Mouse (Mus musculus) stomach, postnatal 0 days (tissue): ENCODE measurements at regions not wholly inside any gene's neighbourhood (a gene's known extent, or its start where the extent isn't known, plus 50 kb on each side); places are given as distances from the start of the nearest gene placed in this dataset.

Experiments used
- CTCF ChIP-seq: IDR thresholded peaks from 2 replicates; pipeline ENCODE4 v1.5.1; 2016; ENCODE audit warnings: antibody characterized with exemption, low read depth, mild to moderate bottlenecking, moderate library complexity
- EP300 ChIP-seq: optimal IDR thresholded peaks from 2 replicates; pipeline ENCODE3; 2016; ENCODE audit warnings: antibody characterized with exemption

DNA sequence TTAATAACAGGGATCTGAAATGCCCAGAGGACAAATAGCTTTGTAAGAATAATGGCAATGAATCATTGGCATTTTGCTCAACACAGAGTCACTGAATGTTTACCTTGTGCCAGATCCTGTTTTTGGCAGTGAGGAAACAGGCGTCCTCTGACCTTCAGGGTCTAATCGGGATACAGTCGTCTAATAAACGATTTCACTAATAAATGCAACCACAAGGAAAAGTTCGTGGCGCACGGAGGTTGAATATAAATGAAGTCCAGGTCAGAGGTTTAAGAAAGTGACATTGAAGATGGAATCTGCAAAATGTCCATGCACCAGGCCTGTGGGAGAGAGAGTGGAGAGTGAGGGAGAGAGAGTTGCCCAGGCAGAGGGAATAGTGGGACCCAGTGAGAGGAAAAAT lies 387.5 kb downstream of the 1810013L24Rik start:
- no peak for TF ChIP-seq CTCF
- no peak for TF ChIP-seq EP300
